Mouse (Mus musculus) lung, adult 2 months (tissue): Measurements from ENCODE around the gene Grm2.

Source experiments
- CTCF ChIP-seq: fragments of 200-500 bp; IDR thresholded peaks from 2 replicates; pipeline ENCODE4 v1.5.1; 2011; ENCODE audit warnings: mild to moderate bottlenecking, low read length, control low read depth; ENCODE audit not compliant: insufficient read depth
- POLR2A ChIP-seq: fragments of 200-500 bp; IDR thresholded peaks from 2 replicates; pipeline ENCODE4 v1.6.1; 2011; ENCODE audit warnings: low read depth, mild to moderate bottlenecking, control low read depth, low read length, borderline replicate concordance; ENCODE audit errors: extremely low read depth

GRCm38 (mm10) chr9:106659935-106660334, 4.1 kb upstream of the Grm2 start:
- TF ChIP-seq POLR2A (no peak), CTCF (no peak)
